Mouse (Mus musculus) forebrain, embryonic 11.5 days (tissue): ENCODE measurements around the gene Ndufa13. TPM values are rescaled to one million over a fixed set of nuclear protein-coding genes. Genes with fewer than 3 reads are reported as not detected.

Experiments
- ATAC-seq: fragments of 200-750 bp; cut with Nextera tagmentation; replicated peaks from 2 replicates; pipeline ENCODE4 v1.8.0; 2017; ENCODE audit warnings: moderate TSS enrichment; ENCODE audit not compliant: low FRiP score
- DNase-seq: peaks from one replicate; pipeline ENCODE4 v3.0.0-alpha.2; 2017; ENCODE audit warnings: low spot score
- H3K27ac ChIP-seq: fragments of 300-500 bp; sonication (generic); 2 replicates; pipeline ENCODE4 v1.5.1; 2014; ENCODE audit warnings: low read depth, low read length
- H3K27me3 ChIP-seq: fragments of 300-500 bp; sonication (generic); 2 replicates; pipeline ENCODE4 v1.6.1; 2014; ENCODE audit warnings: mild to moderate bottlenecking, low read length, mixed read lengths; ENCODE audit not compliant: control insufficient read depth, insufficient read depth
- H3K36me3 ChIP-seq: fragments of 300-500 bp; sonication (generic); 2 replicates; pipeline ENCODE4 v1.6.1; 2014; ENCODE audit warnings: mild to moderate bottlenecking, low read length, moderate library complexity, mixed read lengths; ENCODE audit not compliant: control insufficient read depth, insufficient read depth
- H3K4me1 ChIP-seq: fragments of 300-500 bp; sonication (generic); replicated peaks from 2 replicates; pipeline ENCODE4 v1.6.1; 2014; ENCODE audit warnings: low read length, mixed read lengths; ENCODE audit not compliant: control insufficient read depth, insufficient read depth
- H3K4me2 ChIP-seq: fragments of 300-500 bp; sonication (generic); 2 replicates; pipeline ENCODE4 v1.6.1; 2014; ENCODE audit warnings: low read depth, mild to moderate bottlenecking, low read length, moderate library complexity, mixed read lengths; ENCODE audit not compliant: severe bottlenecking
- H3K4me3 ChIP-seq: fragments of 300-500 bp; sonication (generic); 2 replicates; pipeline ENCODE4 v1.5.1; 2014; ENCODE audit warnings: low read depth, low read length
- H3K9ac ChIP-seq: fragments of 300-500 bp; sonication (generic); 2 replicates; pipeline ENCODE4 v1.6.1; 2014; ENCODE audit warnings: low read length
- H3K9me3 ChIP-seq: fragments of 300-500 bp; sonication (generic); 2 replicates; pipeline ENCODE4 v1.6.1; 2016; ENCODE audit warnings: low read length, mixed read lengths; ENCODE audit not compliant: control insufficient read depth
- WGBS: fragments of 180-500 bp; shearing (Covaris S2); extraction: QIAGEN DNeasy Blood & Tissue Kit; methylation state at CpG from one replicate; pipeline ENCODE4 v1.1.7; 2014; 5-methylcytosine and 5-hydroxymethylcytosine counted together
- polyA plus RNA-seq: library from polyadenylated mRNA; unstranded; fragments of >200 nt; fragmentation: Nextera tagmentation; extraction: Ambion mirVana; gene quantifications from 2 replicates; pipeline ENCODE4 v1.2.1, GENCODE M21; 2014

Gene Ndufa13
- polyA plus RNA-seq, 1 experiment from 2014 or later: 153 TPM

DNA sequence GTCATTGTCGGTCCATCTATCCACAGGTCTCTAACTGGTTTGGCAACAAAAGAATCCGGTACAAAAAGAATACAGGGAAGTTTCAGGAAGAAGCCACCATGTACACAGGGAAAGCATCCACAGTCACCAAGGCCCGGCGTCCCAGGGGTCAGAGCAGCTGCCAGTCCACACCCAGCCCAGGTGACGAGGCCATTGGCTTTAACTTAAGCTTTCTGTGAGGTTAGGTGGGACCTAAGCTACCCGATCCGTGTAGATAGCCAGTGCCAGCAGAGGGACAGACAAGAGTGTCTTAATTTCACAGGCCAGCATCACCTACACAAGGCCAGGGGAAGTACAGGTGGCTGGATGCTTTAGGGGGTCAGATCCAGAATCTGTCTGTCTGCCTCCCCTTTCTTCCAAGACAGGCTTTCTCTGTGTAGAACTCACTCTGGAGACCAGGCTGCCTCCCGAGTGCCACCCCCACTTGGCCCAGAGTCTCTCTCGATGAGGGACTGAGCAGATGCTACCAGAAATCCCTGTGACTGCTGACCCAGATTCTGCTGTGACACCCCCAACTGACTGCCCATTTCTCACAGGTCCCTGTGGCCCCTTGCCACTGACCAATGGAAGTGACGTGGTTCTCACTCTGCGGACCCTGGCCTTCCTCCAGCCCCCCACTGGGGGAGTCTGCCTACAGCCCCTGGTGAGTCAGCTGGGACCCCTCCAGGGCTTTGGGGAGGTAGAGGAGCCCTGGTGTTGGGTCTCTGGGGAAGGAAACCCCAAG, 32.2 kb downstream of the Ndufa13 start:
- 88% methylated on average over 11 of the region's 11 CpGs for WGBS
- no peak for ATAC-seq

DNA sequence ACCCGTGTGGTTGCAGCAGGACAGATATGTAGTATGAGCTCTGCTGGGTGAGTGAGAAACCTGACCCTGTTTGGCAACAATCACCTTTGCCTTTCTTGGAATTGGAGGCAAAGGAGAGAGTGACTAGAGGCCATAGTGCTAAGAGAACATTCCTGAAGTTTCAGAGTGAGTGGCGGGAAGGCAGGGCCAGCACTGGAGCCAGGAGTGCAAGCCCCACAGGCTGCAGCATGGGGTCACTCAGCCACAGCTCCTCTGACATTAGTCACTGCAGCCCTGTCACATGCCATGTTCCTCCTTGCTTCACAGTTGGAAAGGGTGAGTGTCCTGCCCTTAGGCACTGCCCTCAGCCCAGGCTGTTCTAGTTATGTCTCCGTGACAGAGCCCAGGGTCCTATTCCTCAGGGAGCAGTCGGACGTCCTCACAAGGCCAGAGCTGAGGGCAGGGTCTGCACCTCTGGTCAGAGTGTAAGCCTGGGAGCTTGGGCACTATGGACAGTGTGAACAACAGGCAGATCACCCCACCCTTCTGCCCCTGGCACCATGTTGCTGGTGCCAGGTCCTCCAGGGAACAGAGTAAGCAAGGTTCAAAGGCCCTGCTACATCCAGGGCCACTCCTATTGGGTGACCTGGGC, 34.5 kb downstream of the Ndufa13 start:
- Histone ChIP-seq H3K4me3 (no peak overlapping the region), H3K9ac (no peak overlapping the region), H3K27ac (no peak overlapping the region), H3K36me3 (no peaks in the 10 kb centered on the region; the same call in 1 of the 2 replicates), H3K9me3 (no peaks in the 10 kb centered on the region), H3K4me1 (no peaks in the 10 kb centered on the region), H3K4me2 (no peak overlapping the region), H3K27me3 (no peaks in the 10 kb centered on the region)
- ATAC-seq (no peak), DNase-seq (no peak)
- WGBS: 85% methylated on average over 5 of the region's 5 CpGs

More for the DNA sequence above, 32.2 kb downstream of the Ndufa13 start:
- Histone ChIP-seq H3K9me3 (no peaks in the 10 kb centered on the region), H3K27ac (no peak overlapping the region), H3K27me3 (no peaks in the 10 kb centered on the region), H3K4me2 (no peak overlapping the region), H3K4me1 (no peaks in the 10 kb centered on the region), H3K4me3 (no peak overlapping the region), H3K36me3 (no peaks in the 10 kb centered on the region; the same call in 1 of the 2 replicates), H3K9ac (no peak overlapping the region)
- no peak for DNase-seq

DNA sequence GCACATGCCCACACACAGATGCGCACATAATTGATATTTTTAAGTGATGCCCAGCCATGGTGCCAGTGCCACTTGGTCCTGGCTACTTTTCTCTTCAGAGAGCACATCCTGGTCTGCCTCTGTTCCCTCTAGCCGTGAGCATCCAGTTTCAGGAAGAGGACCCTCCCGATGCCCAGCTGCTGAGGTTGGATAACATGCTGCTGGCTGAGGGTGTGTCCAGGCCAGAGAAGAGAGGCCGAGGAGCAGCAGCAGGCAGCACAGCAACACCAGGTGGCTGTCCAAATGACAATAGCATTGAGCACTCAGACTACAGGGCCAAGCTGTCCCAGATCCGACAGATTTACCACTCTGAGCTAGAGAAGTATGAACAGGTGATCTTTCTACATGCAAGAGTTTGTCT, 38.2 kb downstream of the Ndufa13 start:
- 85% methylated on average over 5 of the region's 5 CpGs for WGBS
- Histone ChIP-seq H3K36me3 (no peaks in the 10 kb centered on the region; the same call in 1 of the 2 replicates), H3K4me2 (no peak overlapping the region), H3K4me3 (no peak overlapping the region), H3K27me3 (no peaks in the 10 kb centered on the region), H3K27ac (no peak overlapping the region), H3K4me1 (no peaks in the 10 kb centered on the region), H3K9ac (no peak overlapping the region), H3K9me3 (no peaks in the 10 kb centered on the region)
- no peak for DNase-seq
- ATAC-seq: no peak

DNA sequence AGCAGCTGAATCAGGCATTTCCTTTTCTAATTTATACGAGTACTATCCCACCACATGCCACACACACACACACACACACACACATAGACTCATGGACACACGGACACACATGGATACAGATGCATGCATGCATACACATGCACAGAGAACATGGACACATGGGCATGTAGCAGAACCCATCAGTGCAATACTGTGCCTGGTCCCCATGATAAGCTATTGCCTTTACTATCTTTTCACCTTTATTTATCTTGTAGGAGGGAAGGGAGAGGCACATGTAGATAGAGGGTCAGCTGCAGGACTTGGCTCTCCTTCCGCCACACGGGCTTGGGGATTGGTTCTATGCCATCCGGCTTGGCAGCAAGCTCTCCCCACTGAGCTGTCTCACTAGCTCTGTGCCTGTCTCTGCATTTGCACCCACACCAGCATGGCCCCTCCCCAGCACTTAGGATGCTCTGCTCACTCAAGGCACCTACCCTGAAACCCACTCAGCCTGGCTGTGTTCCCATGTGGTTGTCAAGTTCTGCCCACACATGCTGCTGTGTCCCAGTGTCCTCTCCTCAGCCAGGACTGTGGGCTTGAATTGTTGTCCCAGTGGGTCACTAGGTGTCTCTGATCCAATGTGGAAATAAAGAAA, 38.9 kb downstream of the Ndufa13 start:
- no peaks in the 10 kb centered on the region for H3K4me1 ChIP-seq
- ATAC-seq (no peak), DNase-seq (no peak)
- no peaks in the 10 kb centered on the region for H3K9me3 ChIP-seq
- whole genome bisulfite sequencing: 87% methylated on average over 5 of the region's 5 CpGs
- no peaks in the 10 kb centered on the region for H3K27me3 ChIP-seq
- no peak overlapping the region for H3K9ac ChIP-seq
- no peak overlapping the region for H3K4me3 ChIP-seq
- H3K27ac ChIP-seq: no peak overlapping the region
- no peaks in the 10 kb centered on the region; the same call in 1 of the 2 replicates for H3K36me3 ChIP-seq
- H3K4me2 ChIP-seq: no peak overlapping the region

DNA sequence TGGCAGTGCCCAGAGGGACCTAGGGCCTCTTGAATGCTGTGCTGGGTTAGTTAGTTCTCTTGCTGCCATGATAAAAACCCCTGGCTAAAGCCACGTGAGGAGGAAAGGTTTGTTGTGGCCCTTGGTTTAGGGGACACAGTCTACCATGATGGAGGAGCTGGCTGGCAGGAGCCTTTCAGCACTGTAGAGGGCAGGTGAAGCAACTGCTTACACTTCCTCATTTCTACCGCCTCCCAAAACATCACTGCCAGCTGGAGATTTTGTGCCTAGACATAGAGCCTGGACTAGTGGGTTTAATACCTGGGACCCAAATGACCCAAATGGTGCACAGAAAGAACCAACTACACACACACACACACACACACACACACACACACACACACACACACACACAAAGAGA, 41.1 kb downstream of the Ndufa13 start:
- H3K4me2 ChIP-seq: no peak overlapping the region
- no peaks in the 10 kb centered on the region for H3K9me3 ChIP-seq
- no peaks in the 10 kb centered on the region for H3K27me3 ChIP-seq
- no peak overlapping the region for H3K9ac ChIP-seq
- 77% methylated on average over 2 of the region's 2 CpGs for WGBS
- H3K4me1 ChIP-seq: no peaks in the 10 kb centered on the region
- no peak overlapping the region for H3K27ac ChIP-seq
- H3K4me3 ChIP-seq: no peak overlapping the region
- no peak for DNase-seq
- no peak for ATAC-seq
- no peaks in the 10 kb centered on the region; the same call in 1 of the 2 replicates for H3K36me3 ChIP-seq

DNA sequence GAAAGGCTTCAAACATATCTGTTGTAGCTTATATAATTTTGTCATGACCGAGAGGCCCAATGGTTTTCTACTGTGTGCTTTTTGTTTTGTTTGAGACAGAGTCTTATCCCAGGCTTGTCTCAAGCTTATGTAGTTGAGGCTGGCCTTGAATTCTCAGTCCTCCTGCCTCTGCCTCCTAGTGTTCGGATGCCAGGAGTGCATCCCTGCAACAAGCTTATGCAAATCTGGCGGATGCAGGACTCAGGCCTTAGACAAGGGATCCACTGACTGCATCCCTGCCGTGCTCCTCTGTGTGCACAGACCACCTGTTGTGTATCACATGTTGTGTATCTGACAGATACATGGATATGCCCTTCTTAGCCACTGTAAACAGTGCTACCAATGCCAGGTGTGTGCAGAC, 41.6 kb downstream of the Ndufa13 start:
- ATAC-seq (no peak), DNase-seq (no peak)
- Histone ChIP-seq H3K9me3 (no peaks in the 10 kb centered on the region), H3K4me3 (no peak overlapping the region), H3K27me3 (no peaks in the 10 kb centered on the region), H3K9ac (no peak overlapping the region), H3K4me1 (no peaks in the 10 kb centered on the region), H3K27ac (no peak overlapping the region), H3K4me2 (no peak overlapping the region), H3K36me3 (no peaks in the 10 kb centered on the region; the same call in 1 of the 2 replicates)
- 58% methylated on average over 4 of the region's 4 CpGs for WGBS

DNA sequence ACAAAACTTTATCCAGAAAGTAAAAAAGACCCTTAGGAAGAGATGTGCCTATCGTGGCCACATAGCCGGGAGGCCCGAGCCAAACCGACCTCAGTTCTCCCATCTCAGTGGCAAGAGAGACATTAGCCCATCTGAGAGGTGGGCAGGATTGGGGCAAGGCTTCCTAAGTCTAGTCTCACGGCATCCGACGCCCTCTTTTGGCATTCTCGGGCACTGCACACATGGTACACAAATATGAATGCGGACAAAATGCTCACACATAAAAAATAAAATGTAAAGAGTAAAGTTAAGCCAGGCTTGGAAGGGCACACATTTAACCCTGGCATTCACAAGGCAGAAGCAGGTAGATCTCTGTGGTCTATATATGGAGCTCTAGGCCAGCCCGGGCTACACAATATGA, 48.5 kb downstream of the Ndufa13 start:
- WGBS: 90% methylated on average over 10 of the region's 10 CpGs
- H3K4me1 ChIP-seq: no peaks in the 10 kb centered on the region
- no peak overlapping the region for H3K9ac ChIP-seq
- H3K36me3 ChIP-seq: no peaks in the 10 kb centered on the region
- no peak overlapping the region for H3K4me2 ChIP-seq
- no peaks in the 10 kb centered on the region for H3K27me3 ChIP-seq
- no peaks in the 10 kb centered on the region for H3K9me3 ChIP-seq
- no peak for ATAC-seq
- no peak overlapping the region for H3K27ac ChIP-seq
- no peak overlapping the region for H3K4me3 ChIP-seq
- DNase-seq: no peak

DNA sequence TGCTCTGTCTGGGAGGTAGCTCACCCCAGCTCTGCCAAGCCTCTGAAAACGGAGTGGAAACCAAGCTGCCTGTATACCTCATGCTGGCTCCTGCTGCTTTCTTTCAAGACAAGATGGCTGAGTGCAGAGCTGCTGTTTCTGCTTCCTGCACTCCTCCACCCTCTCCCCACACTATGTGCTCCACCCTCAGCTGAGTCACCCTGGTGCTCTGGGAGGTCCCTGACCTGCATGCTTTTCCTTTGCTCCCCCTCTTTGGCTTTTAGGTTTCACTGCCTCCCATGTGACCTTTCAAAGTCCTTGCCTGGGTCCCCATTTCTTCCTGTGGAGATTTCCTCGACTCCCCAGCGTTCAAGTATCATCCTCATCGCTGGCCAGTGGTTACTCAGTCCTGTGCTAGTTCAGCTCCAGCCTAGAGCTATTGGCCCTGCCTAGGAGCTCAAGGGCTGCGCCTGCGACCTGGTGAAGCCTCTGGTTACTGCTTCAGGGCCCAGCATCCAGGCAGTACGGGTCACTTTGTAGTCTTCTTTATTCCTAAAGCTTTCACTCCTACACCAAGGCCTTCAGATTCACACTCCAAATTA, 51.3 kb downstream of the Ndufa13 start:
- no peak overlapping the region for H3K4me2 ChIP-seq
- no peaks in the 10 kb centered on the region for H3K27me3 ChIP-seq

More for the DNA sequence above, 51.3 kb downstream of the Ndufa13 start:
- DNase-seq: no peak
- Histone ChIP-seq H3K4me1 (no peaks in the 10 kb centered on the region), H3K9ac (no peak overlapping the region), H3K4me3 (no peak overlapping the region), H3K9me3 (no peaks in the 10 kb centered on the region), H3K36me3 (no peaks in the 10 kb centered on the region), H3K27ac (no peak overlapping the region)
- no peak for ATAC-seq
- 78% methylated on average over 7 of the region's 7 CpGs for WGBS
